Mouse (Mus musculus): ENCODE measurements around the gene Lsm4. TPM values are rescaled to one million over a fixed set of nuclear protein-coding genes. Genes with fewer than 3 reads are reported as not detected.
A peak's percentile ranks its signal among the peaks of the same experiment; 100 is the strongest.

Gene Lsm4
- polyA plus RNA-seq, 1 experiment from 2014 or later, result 270 TPM

DNA sequence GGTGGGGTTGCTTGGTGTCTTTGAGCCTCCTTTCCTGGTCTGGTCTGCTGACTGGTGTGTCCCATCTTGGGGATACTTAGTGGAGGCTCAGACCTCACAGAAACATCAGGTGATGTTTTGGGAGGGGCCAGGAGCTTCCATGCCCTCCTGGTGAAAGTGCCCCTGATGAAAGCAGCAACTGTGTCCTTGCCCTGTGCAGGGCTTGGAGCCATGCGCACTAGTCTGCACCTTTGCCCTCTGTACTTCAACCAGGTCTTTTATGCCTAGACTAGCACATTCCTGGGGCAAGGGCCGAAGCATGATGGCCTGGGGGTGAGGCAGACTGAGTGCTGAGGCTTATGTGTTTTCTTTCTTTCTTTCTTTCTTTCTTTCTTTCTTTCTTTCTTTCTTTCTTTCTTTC is 7.4 kb upstream of the Lsm4 start:
- no peaks in the 10 kb centered on the region for H3K36me3 ChIP-seq
- ATAC-seq (ENCODE audit: insufficient number of reproducible peaks, insufficient read depth, low FRiP score, low TSS enrichment, low read depth), result no peak
- no peak overlapping the region for H3K4me2 ChIP-seq
- no peak overlapping the region for H3K27ac ChIP-seq
- peaks cover 2% of the 10 kb centered on the region; the same call in 1 of the 2 replicates for H3K4me1 ChIP-seq
- H3K9me3 ChIP-seq, result no peaks in the 10 kb centered on the region
- H3K27me3 ChIP-seq, result no peaks in the 10 kb centered on the region
- WGBS, result 39% methylated on average over 2 of the region's 2 CpGs
- H3K9ac ChIP-seq, result no peak overlapping the region
- no peak overlapping the region for H3K4me3 ChIP-seq

DNA sequence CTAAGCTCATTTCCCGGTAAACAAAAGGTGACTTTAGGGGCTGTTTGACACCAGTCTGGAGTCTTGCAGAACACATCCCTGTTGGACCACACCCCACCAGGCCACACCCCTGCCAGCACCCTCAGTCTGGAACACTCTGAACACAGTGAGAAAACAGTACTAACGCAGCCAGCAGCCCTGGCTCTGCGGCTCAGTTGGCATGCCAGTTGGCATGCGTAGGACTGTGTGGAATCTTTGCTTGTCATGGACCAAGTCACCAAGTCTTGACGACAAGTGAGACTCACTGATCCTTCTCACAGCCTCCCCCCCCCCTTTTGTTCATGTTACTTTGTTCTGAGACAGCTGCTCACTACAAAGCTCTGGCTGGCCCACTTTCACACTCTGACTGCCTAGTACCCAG is 6.0 kb upstream of the Lsm4 start:
- Histone ChIP-seq H3K27ac (no peak overlapping the region), H3K4me3 (no peak overlapping the region), H3K9ac (no peak overlapping the region), H3K4me2 (no peak overlapping the region), H3K4me1 (no peaks in the 10 kb centered on the region), H3K9me3 (no peaks in the 10 kb centered on the region), H3K27me3 (no peaks in the 10 kb centered on the region), H3K36me3 (no peaks in the 10 kb centered on the region)
- no peak for ATAC-seq (ENCODE audit: insufficient number of reproducible peaks, insufficient read depth, low FRiP score, low TSS enrichment, low read depth)
- WGBS, result 71% methylated on average over 5 of the region's 5 CpGs

DNA sequence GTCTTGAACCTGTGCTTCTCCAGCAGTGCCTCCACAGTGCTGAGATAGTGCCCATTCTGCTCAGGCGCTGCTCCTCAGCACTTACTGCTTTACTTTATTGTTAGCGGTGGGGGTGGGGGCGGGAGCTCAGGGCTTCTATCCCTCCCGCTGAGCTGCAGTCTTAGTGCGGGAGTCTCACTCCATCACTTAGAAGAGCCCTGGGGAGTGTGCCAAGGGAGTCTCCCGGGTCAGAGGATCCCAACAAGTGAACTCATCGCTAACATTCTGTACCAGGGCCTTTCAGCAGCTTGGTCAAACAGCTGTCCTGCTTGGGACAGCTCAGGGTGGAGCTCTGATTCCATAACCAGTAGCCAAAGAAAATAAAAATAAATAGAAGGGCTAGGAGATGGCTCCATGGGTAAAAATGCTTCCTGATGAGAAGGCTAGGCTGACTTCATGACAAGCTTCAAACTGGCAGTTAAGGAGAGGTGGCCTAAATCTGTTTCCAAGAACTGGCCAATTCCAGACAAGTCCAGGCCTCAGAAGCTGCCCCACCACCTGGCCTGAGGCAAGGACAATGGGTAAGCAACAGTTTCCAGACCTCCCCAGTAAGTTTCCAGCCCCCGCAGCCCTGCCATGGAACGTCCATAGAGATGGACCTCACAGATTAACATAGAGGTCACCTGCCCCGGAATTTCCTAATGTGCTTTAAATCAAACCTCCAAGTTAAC is 1.3 kb upstream of the Lsm4 start:
- Histone ChIP-seq H3K36me3 (peaks cover 8% of the 10 kb centered on the region; the same call in 1 of the 2 replicates), H3K4me2 (no peak overlapping the region), H3K4me1 (peaks cover 18% of the 10 kb centered on the region), H3K27ac (no peak overlapping the region), H3K9ac (0 out of 2 replicates have a peak overlapping the region, but pooled peaks have one; percentile 16), H3K4me3 (no peak overlapping the region), H3K27me3 (no peaks in the 10 kb centered on the region), H3K9me3 (no peaks in the 10 kb centered on the region)
- 66% methylated on average over 10 of the region's 10 CpGs for WGBS
- no peak for ATAC-seq (ENCODE audit: insufficient number of reproducible peaks, insufficient read depth, low FRiP score, low TSS enrichment, low read depth)

DNA sequence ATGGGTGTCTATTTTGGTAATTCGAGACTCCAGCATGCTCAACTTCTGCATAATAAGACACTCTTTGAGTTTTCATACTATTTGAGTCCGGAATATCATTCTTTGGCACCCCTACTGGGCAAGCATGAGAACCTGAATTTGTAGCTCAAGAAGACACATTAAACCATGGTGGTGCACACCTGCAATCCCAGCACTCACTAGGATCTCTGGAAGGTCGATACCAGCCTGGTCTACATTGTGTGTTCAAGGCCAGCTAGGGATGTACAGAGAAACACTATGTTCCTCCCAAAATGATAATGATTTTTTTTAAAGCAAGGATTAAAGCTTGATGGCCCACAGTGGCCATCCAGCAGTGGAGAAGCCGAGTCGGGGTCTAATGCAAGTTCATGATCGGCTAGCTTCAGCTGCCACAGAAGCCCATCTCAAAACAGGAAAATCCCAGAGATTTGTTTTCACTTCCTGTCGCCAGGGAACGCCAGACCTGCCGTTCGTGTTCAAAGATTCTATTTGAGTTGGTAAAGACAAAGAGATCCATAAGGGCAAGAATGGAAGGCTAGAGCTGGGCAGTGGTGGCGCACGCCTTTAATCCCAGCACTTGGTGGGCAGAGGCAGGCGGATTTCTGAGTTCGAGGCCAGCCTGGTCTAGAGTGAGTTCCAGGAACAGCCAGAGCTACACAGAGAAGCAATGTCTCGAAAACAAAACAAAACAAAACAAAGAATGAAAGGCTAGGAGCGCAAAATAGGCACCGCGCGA is 546 bp upstream of the Lsm4 start:
- H3K4me3 ChIP-seq, result peak overlapping the region; percentile 68
- H3K27me3 ChIP-seq, result no peaks in the 10 kb centered on the region
- ATAC-seq (ENCODE audit: insufficient number of reproducible peaks, insufficient read depth, low FRiP score, low TSS enrichment, low read depth), result no peak; the same call in 1 of the 2 replicates
- peak overlapping the region; percentile 68 for H3K4me2 ChIP-seq
- 39% methylated on average over 19 of the region's 19 CpGs for WGBS
- no peaks in the 10 kb centered on the region for H3K9me3 ChIP-seq
- H3K4me1 ChIP-seq, result peaks cover 18% of the 10 kb centered on the region
- peaks cover 13% of the 10 kb centered on the region for H3K36me3 ChIP-seq
- H3K9ac ChIP-seq, result peak overlapping the region; percentile 71
- peak overlapping the region; percentile 89 for H3K27ac ChIP-seq

DNA sequence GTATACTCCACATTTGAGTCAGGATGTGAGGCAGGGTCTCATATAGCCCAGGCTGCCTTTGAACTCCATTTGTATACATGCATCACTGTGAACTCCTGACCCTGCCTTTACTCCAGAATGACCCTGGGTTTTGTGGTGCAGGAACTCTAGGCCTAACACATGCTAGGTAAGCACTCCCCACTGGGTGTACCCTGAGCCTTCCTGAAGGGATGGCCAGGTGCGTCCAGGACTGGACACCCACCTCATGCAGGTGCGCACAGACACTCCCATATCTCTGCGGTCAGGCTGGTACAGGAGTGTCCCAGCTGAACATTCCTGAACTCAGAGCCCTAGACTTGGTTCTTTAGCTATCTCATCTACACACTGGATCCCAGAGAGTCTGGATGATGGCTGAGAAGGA is 1.1 kb downstream of the Lsm4 start:
- peak overlapping the region; percentile 68 for H3K4me2 ChIP-seq
- H3K4me3 ChIP-seq, result peak overlapping the region; percentile 68
- H3K27me3 ChIP-seq, result no peaks in the 10 kb centered on the region
- WGBS, result 86% methylated on average over 3 of the region's 3 CpGs
- peak overlapping the region; percentile 80 for H3K9ac ChIP-seq
- peak overlapping the region; percentile 95 for H3K27ac ChIP-seq
- peaks cover 29% of the 10 kb centered on the region for H3K36me3 ChIP-seq
- no peak for ATAC-seq (ENCODE audit: insufficient number of reproducible peaks, insufficient read depth, low FRiP score, low TSS enrichment, low read depth)
- H3K4me1 ChIP-seq, result peaks cover 18% of the 10 kb centered on the region
- H3K9me3 ChIP-seq, result no peaks in the 10 kb centered on the region

DNA sequence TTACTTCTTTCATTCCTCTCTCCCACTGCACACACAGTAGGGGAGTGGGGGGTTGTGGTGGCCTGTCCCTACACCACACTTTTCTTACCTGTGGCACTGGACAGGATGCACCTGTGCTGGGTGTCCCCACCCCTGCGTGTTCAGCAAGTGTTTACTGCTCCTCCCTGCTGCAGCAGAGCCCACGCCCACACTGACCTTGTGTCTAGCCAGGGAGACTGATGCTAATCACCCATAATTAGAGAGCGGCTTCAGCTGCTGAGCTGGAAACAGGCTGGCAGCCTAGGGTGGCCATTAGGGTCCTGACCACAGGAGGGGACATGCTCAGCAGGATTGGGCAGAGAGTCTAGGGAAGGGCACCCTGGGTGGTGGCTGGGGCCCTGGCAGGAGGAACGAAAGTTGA is 1.7 kb downstream of the Lsm4 start:
- H3K4me2 ChIP-seq, result peak overlapping the region; percentile 68; the same call in 1 of the 2 replicates
- peak overlapping the region; percentile 80; the same call in 1 of the 2 replicates for H3K9ac ChIP-seq
- no peak for ATAC-seq (ENCODE audit: insufficient number of reproducible peaks, insufficient read depth, low FRiP score, low TSS enrichment, low read depth)
- peaks cover 18% of the 10 kb centered on the region for H3K4me1 ChIP-seq
- 63% methylated on average over 4 of the region's 4 CpGs for WGBS
- H3K27ac ChIP-seq, result no peak overlapping the region
- H3K4me3 ChIP-seq, result no peak overlapping the region
- no peaks in the 10 kb centered on the region for H3K27me3 ChIP-seq
- H3K9me3 ChIP-seq, result no peaks in the 10 kb centered on the region
- H3K36me3 ChIP-seq, result peaks cover 35% of the 10 kb centered on the region

DNA sequence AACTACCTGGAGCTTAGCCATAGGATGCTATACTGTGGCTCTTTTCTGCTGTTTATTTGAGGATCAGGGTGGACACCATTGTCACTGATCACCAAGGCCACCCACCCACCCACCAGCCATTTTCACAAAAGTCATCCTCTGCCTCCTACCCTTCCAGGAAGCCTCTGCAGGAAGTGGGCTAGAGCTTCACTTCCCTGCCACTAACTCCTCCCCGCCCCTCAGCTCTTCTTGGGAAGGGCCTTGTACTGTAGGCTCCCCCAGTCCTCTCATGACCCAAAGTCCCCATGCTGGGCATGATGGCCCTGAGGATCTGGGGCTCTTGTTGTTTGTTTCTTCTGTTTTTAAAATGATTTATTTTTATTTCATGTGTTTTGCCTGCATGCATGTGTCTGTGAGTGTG is 2.3 kb downstream of the Lsm4 start:
- Histone ChIP-seq H3K4me1 (peaks cover 18% of the 10 kb centered on the region), H3K4me3 (no peak overlapping the region), H3K9ac (no peak overlapping the region), H3K36me3 (peaks cover 41% of the 10 kb centered on the region), H3K27me3 (no peaks in the 10 kb centered on the region), H3K9me3 (no peaks in the 10 kb centered on the region), H3K27ac (no peak overlapping the region), H3K4me2 (no peak overlapping the region)
- ATAC-seq (ENCODE audit: insufficient number of reproducible peaks, insufficient read depth, low FRiP score, low TSS enrichment, low read depth), result no peak
- 80% methylated on average over 1 of the region's 1 CpGs for WGBS

DNA sequence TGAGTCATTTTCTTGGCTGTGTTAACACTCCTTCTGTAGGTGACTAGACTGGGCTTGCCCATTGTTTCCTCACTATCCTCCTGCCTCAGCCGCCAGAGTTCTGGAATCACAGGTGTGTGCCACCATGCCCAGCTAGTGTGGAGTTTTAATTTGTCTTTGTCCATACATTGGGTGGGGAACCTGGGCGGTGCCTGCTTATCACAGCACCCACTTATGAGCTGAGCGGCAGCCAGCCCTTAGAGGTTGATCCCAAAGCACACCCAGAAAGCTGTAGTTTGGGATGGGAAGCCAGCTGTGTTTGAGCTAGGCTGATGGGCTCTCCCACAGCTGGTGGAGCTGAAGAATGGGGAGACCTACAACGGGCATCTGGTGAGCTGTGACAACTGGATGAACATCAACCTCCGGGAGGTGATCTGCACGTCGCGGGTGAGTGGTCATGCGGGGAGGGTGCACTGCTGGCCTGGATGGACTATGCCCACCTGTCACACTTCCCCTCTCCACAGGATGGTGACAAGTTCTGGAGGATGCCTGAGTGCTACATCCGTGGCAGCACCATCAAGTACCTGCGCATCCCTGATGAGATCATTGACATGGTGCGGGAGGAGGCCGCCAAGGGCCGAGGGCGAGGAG is 4.5 kb downstream of the Lsm4 start:
- H3K9me3 ChIP-seq, result no peaks in the 10 kb centered on the region
- peaks cover 28% of the 10 kb centered on the region for H3K4me1 ChIP-seq
- WGBS, result 92% methylated on average over 15 of the region's 15 CpGs
- no peak for ATAC-seq (ENCODE audit: insufficient number of reproducible peaks, insufficient read depth, low FRiP score, low TSS enrichment, low read depth)
- H3K4me3 ChIP-seq, result no peak overlapping the region
- no peak overlapping the region for H3K27ac ChIP-seq
- H3K27me3 ChIP-seq, result no peaks in the 10 kb centered on the region
- peaks cover 41% of the 10 kb centered on the region for H3K36me3 ChIP-seq
- H3K9ac ChIP-seq, result 0 out of 2 replicates have a peak overlapping the region, but pooled peaks have one; percentile 33
- no peak overlapping the region for H3K4me2 ChIP-seq

DNA sequence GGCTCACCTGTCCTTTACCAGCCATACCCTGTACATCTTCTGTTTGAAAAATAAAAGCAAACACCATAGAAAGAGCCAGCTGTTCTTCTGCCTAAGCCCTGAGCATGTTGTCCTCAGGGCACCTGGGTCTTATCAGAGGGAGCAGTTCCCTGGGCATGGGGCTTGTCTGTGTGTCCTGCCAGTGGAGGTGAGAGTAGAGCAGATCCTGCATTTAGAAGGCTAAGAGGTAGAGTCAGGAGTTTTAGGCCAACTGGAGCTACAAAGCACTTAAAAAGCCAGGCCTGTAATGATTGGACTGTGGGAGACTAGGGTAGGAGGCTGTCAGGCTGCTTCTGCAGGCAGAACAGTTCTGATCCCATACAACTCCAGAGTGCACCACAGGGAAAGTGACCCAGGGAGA is 5.6 kb downstream of the Lsm4 start:
- ATAC-seq (ENCODE audit: insufficient number of reproducible peaks, insufficient read depth, low FRiP score, low TSS enrichment, low read depth), result no peak
- Histone ChIP-seq H3K4me2 (no peak overlapping the region), H3K9me3 (no peaks in the 10 kb centered on the region), H3K4me1 (peaks cover 27% of the 10 kb centered on the region), H3K27ac (no peak overlapping the region; the same call in 1 of the 2 replicates), H3K4me3 (no peak overlapping the region), H3K36me3 (peaks cover 41% of the 10 kb centered on the region), H3K9ac (no peak overlapping the region), H3K27me3 (no peaks in the 10 kb centered on the region)

DNA sequence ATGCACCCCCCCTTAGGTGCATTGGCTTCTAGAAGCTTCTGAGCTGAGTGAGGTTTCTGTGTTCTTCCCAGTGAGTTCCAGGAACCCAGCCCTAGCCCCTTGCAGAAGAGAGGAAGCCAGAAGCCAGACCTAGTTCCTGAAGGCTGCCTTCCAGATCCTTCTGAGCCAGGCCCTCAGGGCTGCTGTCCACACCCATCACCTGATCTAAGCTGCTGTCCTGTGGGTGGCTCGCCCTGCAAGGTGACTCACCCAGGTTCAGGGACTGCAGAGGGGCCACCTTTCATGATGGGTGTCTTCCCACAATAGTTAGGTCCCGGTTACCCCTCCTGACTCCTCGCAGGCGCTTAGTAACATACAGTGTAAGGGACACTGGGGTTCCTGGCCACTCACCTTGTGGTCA is 6.4 kb downstream of the Lsm4 start:
- Histone ChIP-seq H3K9ac (no peak overlapping the region), H3K4me3 (no peak overlapping the region), H3K4me2 (no peak overlapping the region), H3K36me3 (peaks cover 41% of the 10 kb centered on the region), H3K4me1 (peaks cover 21% of the 10 kb centered on the region), H3K9me3 (no peaks in the 10 kb centered on the region), H3K27me3 (no peaks in the 10 kb centered on the region), H3K27ac (no peak overlapping the region)
- ATAC-seq (ENCODE audit: insufficient number of reproducible peaks, insufficient read depth, low FRiP score, low TSS enrichment, low read depth), result no peak
- 95% methylated on average over 4 of the region's 4 CpGs for WGBS

DNA sequence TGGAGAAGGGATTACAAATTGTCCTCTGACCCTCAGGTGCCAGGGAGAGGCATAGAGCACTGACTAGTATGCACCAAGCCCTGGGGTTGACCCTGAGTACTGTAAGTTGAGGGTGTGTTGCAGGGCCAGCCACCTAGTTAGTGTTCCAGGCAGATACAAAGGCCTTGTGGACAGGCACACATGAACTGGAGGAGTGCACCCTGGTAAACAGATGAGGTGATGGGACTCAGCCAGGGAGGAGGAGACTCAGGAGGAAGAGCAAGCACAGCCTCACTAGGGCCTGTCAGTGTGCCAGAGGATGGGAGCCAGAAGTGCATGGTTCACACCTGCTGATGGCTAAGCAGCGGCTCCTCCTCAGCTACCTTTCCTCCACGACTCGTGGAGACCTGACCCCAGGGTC is 7.0 kb downstream of the Lsm4 start:
- H3K9ac ChIP-seq, result no peak overlapping the region
- no peak overlapping the region for H3K27ac ChIP-seq
- peaks cover 41% of the 10 kb centered on the region for H3K36me3 ChIP-seq
- H3K4me3 ChIP-seq, result no peak overlapping the region
- H3K27me3 ChIP-seq, result no peaks in the 10 kb centered on the region
- WGBS, result 85% methylated on average over 3 of the region's 3 CpGs
- ATAC-seq (ENCODE audit: insufficient number of reproducible peaks, insufficient read depth, low FRiP score, low TSS enrichment, low read depth), result no peak
- H3K9me3 ChIP-seq, result no peaks in the 10 kb centered on the region
- peaks cover 15% of the 10 kb centered on the region for H3K4me1 ChIP-seq
- no peak overlapping the region for H3K4me2 ChIP-seq

All from embryonic facial prominence, embryonic 13.5 days (tissue).